In genomic region chr1:55061772-55062171, GRCm38 (mm10) we compare ENCODE assay signal across 30 mouse cellular contexts. TPM values are rescaled to one million over a fixed set of nuclear protein-coding genes. Genes with fewer than 3 reads are reported as not detected.
A peak's percentile ranks its signal among the peaks of the same experiment; 100 is the strongest.
DNase-seq lines count a peak whose midpoint lies in the region; ATAC-seq and TF ChIP-seq lines count a peak whose summit lies in the region.
"Had no signal": no experiment of that assay in that cellular context is flagged by ENCODE, and none has a peak within 500 bp of the region (broad histone marks: within the 10 kb centered on the region; RNA-seq: fewer than 3 reads in every experiment).

No protein-coding gene starts in this region.

- no peaks in the 10 kb centered on the region for H3K27me3 ChIP-seq in liver, embryonic 12.5 days (replicated peaks)
- H3K27me3 ChIP-seq in liver, embryonic 15.5 days: no peaks in the 10 kb centered on the region
- H3K27me3 ChIP-seq in lung, postnatal 0 days (replicated peaks; ENCODE audit: insufficient read depth, low read length): no peaks in the 10 kb centered on the region
- H3K27me3 ChIP-seq: CH12.LX; embryonic facial prominence, embryonic 13.5 days; forebrain, embryonic 12.5 days; forebrain, embryonic 15.5 days; heart, embryonic 12.5 days; heart, embryonic 15.5 days; hindbrain, embryonic 13.5 days; Patski had no signal

- TF ChIP-seq EP300 in lung, postnatal 0 days (IDR thresholded peaks at IDR 0.05): no peak

- no peak overlapping the region for H3K4me3 ChIP-seq in liver, embryonic 12.5 days
- no peak overlapping the region for H3K4me3 ChIP-seq in liver, embryonic 15.5 days (replicated peaks)
- H3K4me3 ChIP-seq in lung, postnatal 0 days (ENCODE audit: low read depth, low read length): no peak overlapping the region
- H3K4me3 ChIP-seq: embryonic facial prominence, embryonic 10.5 days; embryonic facial prominence, embryonic 13.5 days; erythroblast, embryonic 14.5 days; forebrain, embryonic 12.5 days; forebrain, embryonic 15.5 days; heart, adult 2 months; heart, embryonic 12.5 days; heart, embryonic 15.5 days; hindbrain, embryonic 10.5 days; hindbrain, embryonic 13.5 days had no signal

- WGBS in liver, embryonic 12.5 days (ENCODE audit: insufficient replicate concordance): 63% methylated on average over 4 of the region's 4 CpGs
- 48% methylated on average over 4 of the region's 4 CpGs for WGBS in liver, embryonic 15.5 days (ENCODE audit: insufficient replicate concordance)
- WGBS in lung, postnatal 0 days: 91% methylated on average over 4 of the region's 4 CpGs

- H3K9ac ChIP-seq in liver, embryonic 12.5 days: no peak overlapping the region
- H3K9ac ChIP-seq in liver, embryonic 15.5 days: no peak overlapping the region
- H3K9ac ChIP-seq in lung, postnatal 0 days (replicated peaks; ENCODE audit: low read depth): no peak overlapping the region
- H3K9ac ChIP-seq: embryonic facial prominence, embryonic 13.5 days; forebrain, embryonic 12.5 days; forebrain, embryonic 15.5 days; heart, embryonic 12.5 days; heart, embryonic 15.5 days; hindbrain, embryonic 13.5 days had no signal

- DNase-seq in liver: peak; percentile 33
- DNase-seq in layer of hippocampus, adult 11-12 months (ENCODE audit: low spot score): no peak
- DNase-seq in gastrocnemius, adult 8-10 months (ENCODE audit: low spot score in 2 of 2): no peak
- no peak for DNase-seq in lung, postnatal 0 days (ENCODE audit: low spot score)
- DNase-seq: adrenal gland, postnatal 10 days; adrenal gland, postnatal 36 days; B cell, adult 2 months; cerebellum, adult 18-20 months; cerebellum, adult 9-10 months; cerebellum, postnatal 14 days; gastrocnemius, postnatal 10 days; gastrocnemius, postnatal 36 days; heart, adult 2 months; heart, postnatal 10 days; heart, postnatal 36 days had no signal

- peaks cover 53% of the 10 kb centered on the region for H3K36me3 ChIP-seq in liver, embryonic 12.5 days
- peaks cover 43% of the 10 kb centered on the region for H3K36me3 ChIP-seq in liver, embryonic 15.5 days (replicated peaks)
- H3K36me3 ChIP-seq in lung, postnatal 0 days (ENCODE audit: insufficient read depth, low read length): peaks cover 18% of the 10 kb centered on the region

- TF ChIP-seq CTCF in lung, postnatal 0 days (IDR thresholded peaks at IDR 0.05): no peak

- no peak overlapping the region for H3K4me2 ChIP-seq in liver, embryonic 12.5 days
- no peak overlapping the region for H3K4me2 ChIP-seq in liver, embryonic 15.5 days
- H3K4me2 ChIP-seq in lung, postnatal 0 days (replicated peaks; ENCODE audit: low read depth, low read length): no peak overlapping the region
- H3K4me2 ChIP-seq: embryonic facial prominence, embryonic 13.5 days; forebrain, embryonic 12.5 days; forebrain, embryonic 15.5 days; heart, embryonic 12.5 days; heart, embryonic 15.5 days; hindbrain, embryonic 13.5 days had no signal

- peaks cover 45% of the 10 kb centered on the region for H3K4me1 ChIP-seq in liver, embryonic 12.5 days
- H3K4me1 ChIP-seq in liver, embryonic 15.5 days (replicated peaks): peaks cover 37% of the 10 kb centered on the region
- no peaks in the 10 kb centered on the region for H3K4me1 ChIP-seq in lung, postnatal 0 days (ENCODE audit: insufficient read depth, low read depth, low read length)
- H3K4me1 ChIP-seq: embryonic facial prominence, embryonic 10.5 days; embryonic facial prominence, embryonic 13.5 days; forebrain, embryonic 15.5 days; heart, embryonic 15.5 days; hindbrain, embryonic 10.5 days; hindbrain, embryonic 13.5 days had no signal

- no peak overlapping the region for H3K27ac ChIP-seq in liver, embryonic 12.5 days
- no peak overlapping the region for H3K27ac ChIP-seq in liver, embryonic 15.5 days (replicated peaks)
- no peak overlapping the region for H3K27ac ChIP-seq in lung, postnatal 0 days (ENCODE audit: low read length)
- H3K27ac ChIP-seq: embryonic facial prominence, embryonic 10.5 days; embryonic facial prominence, embryonic 13.5 days; forebrain, embryonic 12.5 days; forebrain, embryonic 15.5 days; heart, adult 2 months; heart, embryonic 15.5 days; hindbrain, embryonic 10.5 days; hindbrain, embryonic 13.5 days had no signal

- ATAC-seq in liver, embryonic 12.5 days: peak; percentile 62; the same call in 1 of the 2 replicates
- ATAC-seq in liver, embryonic 15.5 days (ENCODE audit: insufficient read depth): peak; percentile 55; the same call in 1 of the 2 replicates
- ATAC-seq in lung, postnatal 0 days: no peak
- ATAC-seq: forebrain, embryonic 15.5 days; hindbrain, embryonic 16.5 days; Patski had no signal

- H3K9me3 ChIP-seq in liver, embryonic 12.5 days (replicated peaks): no peaks in the 10 kb centered on the region
- H3K9me3 ChIP-seq in liver, embryonic 15.5 days (replicated peaks): no peaks in the 10 kb centered on the region
- no peaks in the 10 kb centered on the region for H3K9me3 ChIP-seq in lung, postnatal 0 days (ENCODE audit: low read length)
- H3K9me3 ChIP-seq: embryonic facial prominence, embryonic 10.5 days; forebrain, embryonic 12.5 days; forebrain, embryonic 15.5 days; G1E; heart, embryonic 12.5 days; heart, embryonic 15.5 days; hindbrain, embryonic 10.5 days; hindbrain, embryonic 13.5 days had no signal

RNA-seq across cellular contexts. Expression of gene Coq10b, which starts 9.2 kb away (rescaled TPM):
- polyA plus RNA-seq in liver, embryonic 12.5 days (2016; fragmentation: Nextera tagmentation; extraction: Ambion mirVana): 19.5 TPM in 2 replicates
- polyA plus RNA-seq in liver, embryonic 15.5 days (2015; fragmentation: Nextera tagmentation; extraction: Ambion mirVana): 13.0 and 13.3 TPM in 2 replicates
- 10 to 100 TPM; 13.4 to 22.4 (median 19.9) TPM for total RNA-seq in gastrocnemius, adult 8-10 months (2022)
- 32.9 and 34.3 TPM in 2 replicates for polyA plus RNA-seq in lung, postnatal 0 days (2015; fragmentation: Nextera tagmentation; extraction: Ambion mirVana)

RNA-seq across cellular contexts. Expression of gene Hspe1, which starts 26.2 kb away (rescaled TPM):
- 637 and 645 TPM in 2 replicates for polyA plus RNA-seq in liver, embryonic 12.5 days (2016; fragmentation: Nextera tagmentation; extraction: Ambion mirVana)
- 233 and 311 TPM in 2 replicates for polyA plus RNA-seq in liver, embryonic 15.5 days (2015; fragmentation: Nextera tagmentation; extraction: Ambion mirVana)
- 100 to 1,000 TPM in 2 of 4 experiments, 10 to 100 TPM in 2; 83.2 to 102 (median 92.9) TPM for total RNA-seq in gastrocnemius, adult 8-10 months (2022)
- polyA plus RNA-seq in lung, postnatal 0 days (2015; fragmentation: Nextera tagmentation; extraction: Ambion mirVana): 115 and 120 TPM in 2 replicates

RNA-seq across cellular contexts. Expression of gene Hspd1, which starts 26.3 kb away (rescaled TPM):
- 563 and 590 TPM in 2 replicates for polyA plus RNA-seq in liver, embryonic 12.5 days (2016; fragmentation: Nextera tagmentation; extraction: Ambion mirVana)
- 245 and 256 TPM in 2 replicates for polyA plus RNA-seq in liver, embryonic 15.5 days (2015; fragmentation: Nextera tagmentation; extraction: Ambion mirVana)
- 100 to 1,000 TPM; 158 to 189 (median 168) TPM for total RNA-seq in gastrocnemius, adult 8-10 months (2022)
- polyA plus RNA-seq in lung, postnatal 0 days (2015; fragmentation: Nextera tagmentation; extraction: Ambion mirVana): 80.8 and 95.7 TPM in 2 replicates

RNA-seq across cellular contexts. Expression of gene Sf3b1, which starts 34.5 kb away (rescaled TPM):
- polyA plus RNA-seq in liver, embryonic 12.5 days (2016; fragmentation: Nextera tagmentation; extraction: Ambion mirVana): 161 and 169 TPM in 2 replicates
- 112 and 130 TPM in 2 replicates for polyA plus RNA-seq in liver, embryonic 15.5 days (2015; fragmentation: Nextera tagmentation; extraction: Ambion mirVana)
- 10 to 100 TPM; 45.9 to 57.9 (median 52.4) TPM for total RNA-seq in gastrocnemius, adult 8-10 months (2022)
- 212 and 219 TPM in 2 replicates for polyA plus RNA-seq in lung, postnatal 0 days (2015; fragmentation: Nextera tagmentation; extraction: Ambion mirVana)
